Mouse (Mus musculus) thymus, postnatal 4 days (tissue): ENCODE measurements around the gene Ctsg.
"Not testable (repeated sequence)": the region's sequence is repeated elsewhere in the genome, so short reads cannot be mapped to it uniquely, and the experiment has no call there.

ENCODE experiments used
- DNase-seq: peaks from one replicate; pipeline ENCODE4 v3.0.0; 2021

Gene Ctsg

DNA sequence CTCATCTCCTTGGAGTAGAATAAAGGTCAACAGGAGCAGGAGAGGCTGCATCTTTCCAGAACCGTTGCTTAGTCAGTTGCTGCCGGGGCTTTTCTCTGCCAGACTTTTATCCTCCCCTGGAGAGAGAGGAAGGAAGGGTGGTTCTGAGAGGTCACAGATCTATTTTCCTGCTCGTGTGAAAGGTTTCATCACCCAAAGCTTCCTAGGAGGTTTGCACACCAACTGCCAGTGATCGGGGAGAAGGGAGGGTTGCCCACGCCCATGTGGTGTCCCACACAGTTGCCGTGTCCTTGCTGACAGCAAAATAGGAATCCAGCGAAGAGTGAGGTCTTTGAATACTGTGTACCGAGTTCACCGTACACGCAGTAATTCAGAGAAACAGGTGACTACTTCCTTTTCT lies at the start of gene Ctsg:
Gene Ctsg (minus strand): TSS at position 189 of the 400 bp plus-strand sequence.
- no peak for DNase-seq

- DNase-seq = not testable (repeated sequence)
Observed at GRCm38 (mm10) chr14:56133675-56134074, 31.3 kb upstream of the Ctsg start.

GRCm38 (mm10) chr14:56132508-56132907 lies 30.1 kb upstream of the Ctsg start, which contains the start of gene Gzmd:
TSS of gene Gzmd (minus strand) at chr14:56132608.
- not testable (repeated sequence) for DNase-seq

DNA sequence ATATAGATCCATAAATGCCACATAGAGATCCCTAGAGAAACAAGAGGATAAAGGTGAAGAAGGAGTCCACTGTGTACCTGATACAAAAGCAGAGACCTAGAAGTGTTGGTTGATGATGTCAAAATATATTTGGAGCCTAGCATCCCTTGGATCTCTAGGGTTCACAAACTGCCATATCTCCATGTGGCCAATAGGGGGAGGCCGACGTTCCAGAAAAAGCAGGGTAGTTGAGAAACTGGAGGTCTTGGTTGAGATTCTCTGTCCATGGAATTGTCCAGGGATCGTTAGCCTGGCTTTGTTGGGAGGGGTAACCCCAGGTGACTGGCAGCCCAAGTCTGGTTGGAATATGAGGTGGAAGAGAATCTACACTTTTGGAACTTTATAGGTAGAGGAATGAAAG lies 26.0 kb upstream of the Ctsg start:
- peak; percentile 14 for DNase-seq

- DNase-seq = no peak
Observed at GRCm38 (mm10) chr14:56123516-56123915, 21.1 kb upstream of the Ctsg start.

DNA sequence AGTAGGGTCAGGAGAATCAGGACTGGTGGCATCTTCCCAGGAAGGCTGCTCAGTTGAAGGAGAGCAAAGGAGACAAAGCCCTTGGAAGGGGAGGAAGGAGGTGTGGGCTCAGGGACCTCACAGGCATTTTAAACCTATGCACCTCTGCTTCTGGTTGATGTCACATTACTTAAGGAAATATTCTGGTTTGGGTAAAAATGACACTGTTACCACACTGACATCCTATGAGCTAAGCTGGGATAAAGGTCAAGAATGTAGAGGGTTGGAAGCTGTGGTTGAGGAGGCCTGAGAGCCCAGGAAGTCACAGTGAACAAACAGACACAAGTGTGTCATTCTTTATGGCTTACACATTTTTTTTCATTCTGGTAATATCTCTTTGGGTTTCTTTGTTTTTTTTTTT lies 18.2 kb upstream of the Ctsg start, which contains the start of gene Gzme:
Gene Gzme (minus strand): TSS at position 101 of the 400 bp plus-strand sequence.
- no peak for DNase-seq

DNA sequence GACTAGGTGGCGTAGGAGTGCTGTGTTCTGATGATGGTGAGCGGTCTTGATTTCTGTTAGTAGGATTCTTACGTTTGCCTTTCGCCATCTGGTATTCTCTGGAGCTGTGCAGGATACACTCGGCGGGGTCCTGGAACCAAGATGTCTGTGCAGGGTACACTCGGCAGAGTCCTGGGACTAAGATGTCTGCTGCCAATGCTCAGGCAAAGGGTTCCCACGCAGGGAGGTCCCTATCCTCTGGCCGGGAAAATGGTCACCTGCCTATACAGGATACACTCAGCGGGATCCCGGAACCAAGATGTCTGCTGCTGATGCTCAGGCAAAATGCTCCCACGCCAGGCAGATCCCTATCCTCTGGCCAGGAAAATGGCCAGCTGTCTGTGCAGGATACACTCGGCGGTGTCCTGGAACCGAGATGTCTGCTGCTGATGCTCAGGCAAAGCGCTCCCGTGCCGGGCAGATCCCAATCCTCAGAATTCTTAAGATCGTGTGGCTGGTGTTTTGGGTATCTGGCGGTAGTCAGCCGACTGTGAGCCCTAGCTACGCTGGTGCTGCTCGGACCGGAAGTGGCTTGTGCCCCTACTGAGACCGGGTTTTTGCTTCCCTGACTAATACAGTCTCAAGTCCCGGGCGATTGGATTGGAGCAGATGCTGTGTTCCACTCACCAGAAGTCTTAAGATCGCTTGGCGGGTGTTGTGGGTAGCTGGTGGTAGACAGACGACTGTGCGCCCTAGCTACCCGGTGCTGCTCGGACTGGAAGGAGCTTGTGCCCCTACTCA lies 13.3 kb upstream of the Ctsg start:
- not testable (repeated sequence) for DNase-seq

DNA sequence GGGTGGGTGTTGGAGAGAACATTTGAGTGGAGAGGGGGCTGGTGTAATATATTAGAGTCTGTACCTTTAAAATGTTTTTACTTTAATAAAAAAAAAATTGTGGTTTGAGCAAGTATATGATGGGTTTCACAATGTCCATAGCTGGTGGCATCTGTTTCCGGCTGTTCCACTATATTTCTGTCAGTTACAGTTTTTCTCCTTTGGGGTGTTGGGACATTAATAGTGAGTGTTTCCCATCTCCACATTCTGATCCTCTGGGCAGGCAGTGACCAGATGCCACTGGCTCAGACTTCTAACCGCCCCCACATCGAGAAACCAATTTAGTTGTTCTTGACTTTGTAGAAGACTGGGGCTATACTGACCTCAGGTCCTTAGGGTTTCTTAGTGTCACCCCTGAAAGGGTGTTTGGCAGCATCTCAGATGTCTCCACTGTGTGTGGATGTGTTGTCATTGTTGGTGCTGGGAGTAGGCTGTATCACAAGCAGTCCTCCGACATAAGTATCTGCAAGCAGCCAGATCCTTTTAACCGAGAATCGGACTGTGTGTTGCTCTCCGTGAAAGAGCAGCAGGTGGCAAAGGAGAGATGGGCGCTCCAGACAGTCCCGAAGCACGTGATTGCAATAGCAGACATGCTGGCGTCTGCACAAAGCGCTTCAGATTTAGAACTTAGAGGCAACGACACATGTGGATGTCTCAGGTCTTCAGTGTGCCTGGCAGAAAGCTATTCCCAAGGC lies 3.2 kb upstream of the Ctsg start:
- no peak for DNase-seq

- no peak for DNase-seq
Observed at GRCm38 (mm10) chr14:56105016-56105415, 2.6 kb upstream of the Ctsg start.

- DNase-seq = no peak
Observed at GRCm38 (mm10) chr14:56103452-56103851, 1.1 kb upstream of the Ctsg start.

DNA sequence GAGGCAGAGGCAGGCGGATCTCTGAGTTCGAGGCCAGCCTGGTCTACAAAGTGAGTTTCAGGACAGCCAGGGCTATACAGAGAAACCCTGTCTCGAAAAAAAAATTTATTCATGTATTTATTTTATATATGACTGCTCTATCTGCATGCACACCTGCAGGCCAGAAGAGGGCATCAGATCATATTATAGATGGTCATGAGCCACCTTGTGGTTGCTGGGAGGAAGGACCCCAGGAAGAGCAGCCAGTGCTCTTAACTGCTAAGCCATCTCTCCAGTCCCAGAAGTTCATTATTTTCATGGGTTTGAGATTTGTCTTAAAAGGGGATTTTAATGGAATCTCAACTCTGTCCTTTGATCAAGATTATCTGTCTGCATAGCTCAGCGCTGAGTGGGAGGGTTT lies 3.4 kb downstream of the Ctsg start:
- peak; percentile 31 for DNase-seq

DNA sequence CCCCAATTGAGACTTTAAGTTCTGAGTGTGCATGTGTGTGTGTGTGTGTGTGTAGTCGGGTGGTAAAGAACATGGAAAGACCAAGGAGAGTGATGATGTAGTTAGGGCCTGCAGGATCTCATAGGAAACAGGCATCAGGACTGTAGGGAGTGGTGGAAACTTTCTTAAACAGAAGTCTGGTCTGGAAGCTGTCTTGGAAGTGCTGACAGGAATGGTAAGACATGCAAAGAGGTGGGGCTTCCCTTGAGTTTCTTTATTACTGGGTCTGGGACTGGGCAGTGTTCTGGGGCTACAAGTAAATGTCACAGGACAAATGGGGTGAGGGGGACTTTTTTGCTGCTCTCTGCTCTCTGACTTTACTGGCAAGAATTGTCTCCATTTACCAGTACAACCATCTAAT lies 4.8 kb downstream of the Ctsg start:
- DNase-seq = no peak

- DNase-seq = no peak
Observed at GRCm38 (mm10) chr14:56093353-56093752, 9.0 kb downstream of the Ctsg start.

DNA sequence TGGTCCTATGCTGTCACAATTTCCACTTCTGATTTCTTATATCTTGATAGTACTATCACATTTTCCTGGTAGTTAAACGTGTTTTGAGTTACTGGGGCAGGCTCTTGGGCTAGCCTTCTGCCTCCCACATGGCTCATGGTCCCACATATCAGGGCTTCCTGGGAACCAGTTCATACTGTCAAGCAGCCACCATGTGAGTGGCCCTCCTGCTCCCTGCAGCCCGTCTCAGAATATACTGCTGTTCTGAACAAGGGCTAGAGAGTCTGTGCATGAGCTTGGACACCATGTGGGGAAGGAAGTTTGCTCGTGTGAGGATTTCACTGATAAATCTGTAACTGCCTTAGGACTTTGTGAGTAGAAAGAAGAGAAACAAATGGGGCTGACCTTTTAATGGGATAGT lies 15.7 kb downstream of the Ctsg start:
- DNase-seq = no peak

DNA sequence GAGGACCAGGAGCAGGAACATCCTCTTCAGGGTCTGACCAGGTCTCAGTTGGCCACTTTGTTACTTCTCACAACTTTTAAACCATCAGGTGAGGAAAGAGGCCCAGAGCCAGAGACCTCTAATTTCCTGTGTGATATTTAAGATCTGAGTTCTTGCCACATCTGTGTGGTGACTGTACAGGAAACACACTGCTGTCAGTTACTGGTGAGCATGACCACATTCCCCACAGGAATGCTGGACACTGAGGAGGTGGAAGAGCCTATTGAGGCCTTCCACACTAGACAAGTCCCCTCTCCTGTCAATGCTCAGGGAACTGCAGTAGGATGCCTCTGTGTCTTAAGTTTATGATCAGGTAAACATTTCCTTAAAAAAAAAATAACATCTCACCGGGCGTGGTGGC lies 17.2 kb downstream of the Ctsg start, which contains the start of gene Mcpt8:
Gene Mcpt8 (minus strand): TSS at position 107 of the 400 bp plus-strand sequence.
- no peak for DNase-seq

DNA sequence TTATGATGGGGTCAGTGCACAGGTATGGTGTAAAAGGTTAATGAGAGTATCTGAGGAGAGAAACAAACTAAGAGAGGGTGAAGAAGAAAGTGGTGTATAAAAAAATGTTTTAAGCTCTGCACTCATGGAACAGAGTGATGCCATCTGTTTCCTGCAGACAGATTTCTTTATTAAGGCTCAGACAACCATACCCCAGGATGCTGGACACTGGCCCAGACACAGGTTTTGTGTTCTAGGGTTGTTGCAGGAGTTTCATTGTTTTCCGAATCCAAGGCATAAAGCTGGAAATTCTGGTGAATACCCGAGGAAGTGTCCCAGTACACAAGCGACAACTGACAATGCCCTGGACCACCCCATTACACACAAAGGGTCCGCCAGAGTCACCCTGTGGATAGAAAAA lies 20.4 kb downstream of the Ctsg start:
- no peak for DNase-seq

GRCm38 (mm10) chr14:56062213-56062612 lies 40.2 kb downstream of the Ctsg start, which contains the start of gene Mcpt4:
TSS of gene Mcpt4 (minus strand) at chr14:56062313.
- DNase-seq = not testable (repeated sequence)

DNA sequence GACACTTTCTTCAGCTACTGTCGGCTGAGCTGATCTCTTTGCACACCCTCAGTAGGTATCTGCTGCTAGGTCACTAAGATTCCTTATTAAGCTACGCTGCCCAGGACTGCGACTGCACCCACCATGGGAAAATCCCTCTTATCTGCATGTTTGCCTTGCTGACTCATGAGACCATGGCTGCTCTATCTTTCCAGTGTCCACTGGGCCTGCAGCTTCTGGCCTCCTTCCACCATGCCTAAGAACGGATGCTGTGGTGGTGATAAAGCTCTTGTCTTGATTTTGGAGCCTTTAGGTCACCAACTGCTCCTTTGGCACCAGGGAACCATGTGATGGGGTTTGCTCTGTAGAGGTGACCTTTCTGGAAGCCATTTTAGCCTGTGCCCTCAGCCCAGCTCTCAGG lies 44.7 kb downstream of the Ctsg start:
- DNase-seq = no peak

DNA sequence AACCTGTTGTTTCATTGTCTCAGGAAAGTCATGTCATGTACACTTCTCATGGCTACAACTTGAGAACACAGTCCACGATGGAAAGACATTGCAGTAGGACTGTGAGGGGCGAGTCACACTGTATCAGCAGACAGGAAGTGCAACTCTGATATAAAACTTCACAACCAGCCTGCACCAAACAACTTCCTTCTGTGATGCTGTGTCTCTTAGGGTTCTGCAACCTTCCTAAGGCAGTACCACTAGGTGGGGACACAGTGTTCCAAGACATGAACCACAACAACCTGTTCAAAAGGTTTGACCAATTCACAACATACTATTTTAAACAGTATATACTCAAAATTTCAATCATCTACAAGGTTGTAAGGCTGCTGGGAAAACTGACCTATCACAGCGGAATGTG lies 47.0 kb downstream of the Ctsg start:
- no peak for DNase-seq
